Mouse (Mus musculus) urinary bladder, adult 18-20 months (tissue): ENCODE results near the gene Creg1.

Source experiments
- DNase-seq, 2 experiments: peaks; one replicate each; pipeline ENCODE4 v3.0.0; 2022; ENCODE audit warnings: low spot score in 2 of 2, mixed read lengths in 2 of 2

The Creg1 gene

DNA sequence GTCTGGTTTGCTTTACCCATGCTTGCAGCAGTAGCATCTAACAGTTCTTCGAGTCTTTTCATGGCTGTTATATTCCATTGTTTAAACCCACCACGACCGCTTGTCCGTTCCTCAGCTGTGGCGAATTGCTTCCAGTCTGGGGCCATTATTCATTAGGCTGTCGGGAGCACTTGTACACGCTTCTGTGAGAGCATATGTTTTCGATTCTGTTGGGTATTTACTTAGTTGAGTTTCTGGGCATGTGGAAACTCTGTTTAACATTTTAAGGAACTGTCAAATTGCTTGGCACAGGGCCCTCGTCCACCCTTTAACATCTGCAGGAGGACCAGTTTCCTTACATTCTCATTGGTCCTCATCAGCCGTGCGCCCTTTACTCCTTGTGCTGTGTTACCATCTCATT is 22.8 kb downstream of the Creg1 start:
- DNase-seq: no peak

- DNase-seq: no peak
Measured at GRCm38 (mm10) chr1:165788511-165788910, 25.0 kb downstream of the Creg1 start, which contains the start of gene Cd247. Gene Cd247 (plus strand): TSS chr1:165788681.

DNA sequence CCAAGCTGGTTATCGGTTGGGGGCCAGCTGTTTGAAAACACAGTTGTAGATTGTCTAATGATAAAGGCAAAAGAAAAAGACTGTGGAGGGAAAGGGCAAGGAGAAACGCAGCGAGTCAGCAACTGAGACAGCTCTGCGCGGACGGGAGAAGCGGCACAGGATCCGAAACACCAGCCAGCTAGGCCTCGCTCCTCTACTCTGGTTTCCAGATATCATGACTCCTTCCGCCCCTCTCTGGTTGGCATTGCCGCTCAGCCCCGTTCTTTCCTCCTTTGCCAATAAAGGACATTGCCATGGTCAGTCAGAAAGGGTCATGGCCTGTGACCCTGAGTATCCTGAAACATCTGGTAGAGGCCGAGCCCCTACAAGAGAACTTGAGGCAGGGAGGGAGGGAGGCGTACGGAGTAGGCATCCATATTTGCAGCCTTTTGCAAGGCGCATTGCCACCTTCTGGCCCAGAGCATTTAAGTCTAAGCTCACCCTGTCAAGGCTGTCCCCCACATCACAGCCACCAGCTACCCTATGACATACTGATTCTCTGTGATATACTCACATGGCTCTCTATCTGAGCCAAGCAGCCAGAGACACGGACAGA is 25.6 kb downstream of the Creg1 start:
- no peak for DNase-seq

DNA sequence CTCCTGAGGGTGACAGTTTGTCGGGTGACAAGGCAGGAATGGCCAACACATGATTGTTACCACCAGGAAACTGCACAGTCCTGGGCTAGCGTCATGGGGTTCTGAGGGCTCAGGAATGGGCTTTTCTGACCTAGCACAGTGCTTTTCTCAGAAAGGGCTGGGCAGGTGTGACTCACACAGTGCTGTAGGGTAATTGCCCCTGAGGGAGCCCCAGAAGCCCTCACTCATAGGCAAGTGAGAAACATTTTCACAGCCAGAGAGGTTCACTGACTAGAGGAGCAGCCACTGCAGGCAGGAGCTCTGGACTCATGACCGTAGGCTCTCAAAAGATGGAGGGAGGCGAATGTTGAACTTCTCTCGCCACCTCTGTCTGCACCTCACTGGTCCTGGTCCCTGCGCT is 26.4 kb downstream of the Creg1 start:
- DNase-seq: no peak

DNA sequence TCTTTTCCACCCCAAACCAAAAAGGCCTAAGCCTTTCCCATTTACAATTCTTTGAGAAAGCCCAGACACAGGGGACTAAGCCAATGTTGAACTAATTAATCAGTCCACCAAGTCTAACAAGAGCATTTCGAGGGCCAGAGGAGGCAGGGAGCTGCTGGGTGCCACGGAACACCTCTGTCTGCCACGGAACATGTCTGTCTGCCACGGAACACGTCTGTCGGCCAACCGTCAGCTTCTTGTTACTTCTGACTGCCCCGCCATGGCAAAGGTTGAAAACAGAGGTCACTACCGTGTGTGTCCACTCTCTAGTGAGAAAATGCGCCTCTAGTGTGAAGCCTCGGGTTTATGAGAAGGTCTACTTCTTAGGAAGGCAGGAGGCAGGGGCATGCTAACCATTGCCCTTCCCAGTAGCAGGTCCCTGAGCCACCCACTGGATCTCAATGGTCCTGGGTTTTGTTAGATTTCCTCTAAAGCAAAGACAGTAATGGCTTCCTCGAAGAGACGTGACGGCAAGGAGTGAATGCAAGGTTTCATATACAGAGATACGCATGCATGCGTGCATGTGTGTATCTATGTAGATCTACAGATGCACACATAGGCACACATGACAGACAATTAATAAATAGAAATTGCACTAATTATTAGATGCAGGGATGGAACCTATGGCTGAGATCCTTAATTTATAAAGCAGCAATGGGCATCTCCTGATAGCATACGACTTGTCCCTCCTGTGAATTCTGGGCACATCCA is 27.1 kb downstream of the Creg1 start:
- no peak for DNase-seq

DNA sequence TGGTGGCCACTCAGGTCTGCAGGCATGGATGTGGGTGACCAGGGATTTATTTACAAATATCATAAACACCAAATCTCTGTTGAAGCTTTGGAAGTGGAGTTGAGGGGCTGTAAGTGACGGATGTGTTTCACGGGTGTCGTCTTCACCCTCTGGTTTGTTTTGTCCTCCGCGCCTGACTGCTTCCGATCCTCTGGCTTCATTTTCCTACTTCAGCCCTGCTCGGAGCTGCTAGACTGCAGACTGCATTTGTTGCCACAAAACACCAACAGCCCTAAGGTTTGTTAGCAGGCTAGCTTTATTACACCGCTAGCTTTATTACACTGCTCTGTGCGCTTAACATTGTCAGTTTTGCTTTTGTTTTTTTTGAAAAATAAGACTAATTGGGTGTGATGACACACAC is 27.9 kb downstream of the Creg1 start:
- no peak for DNase-seq

GRCm38 (mm10) chr1:165801709-165802310 is 38.3 kb downstream of the Creg1 start:
- DNase-seq: no peak

DNA sequence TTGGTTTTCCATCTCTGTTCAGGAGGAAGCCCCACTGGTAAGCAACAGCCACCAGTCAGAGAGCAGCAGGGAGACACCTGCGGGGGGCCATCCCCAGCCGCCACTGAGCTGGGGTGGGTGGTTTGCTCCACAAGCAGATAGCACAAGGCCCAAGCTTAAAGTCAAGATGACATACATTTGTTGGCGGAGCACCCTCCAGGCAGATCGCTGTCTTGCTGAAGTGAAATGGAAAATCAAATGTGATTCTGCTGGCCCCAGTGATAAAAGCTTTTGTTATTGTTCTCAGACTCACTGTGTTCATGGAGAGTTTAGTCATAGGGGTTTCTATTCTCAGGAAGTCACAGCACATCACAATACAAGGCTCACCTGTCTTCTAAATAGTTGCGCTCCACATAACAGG is 39.6 kb downstream of the Creg1 start:
- no peak for DNase-seq

DNA sequence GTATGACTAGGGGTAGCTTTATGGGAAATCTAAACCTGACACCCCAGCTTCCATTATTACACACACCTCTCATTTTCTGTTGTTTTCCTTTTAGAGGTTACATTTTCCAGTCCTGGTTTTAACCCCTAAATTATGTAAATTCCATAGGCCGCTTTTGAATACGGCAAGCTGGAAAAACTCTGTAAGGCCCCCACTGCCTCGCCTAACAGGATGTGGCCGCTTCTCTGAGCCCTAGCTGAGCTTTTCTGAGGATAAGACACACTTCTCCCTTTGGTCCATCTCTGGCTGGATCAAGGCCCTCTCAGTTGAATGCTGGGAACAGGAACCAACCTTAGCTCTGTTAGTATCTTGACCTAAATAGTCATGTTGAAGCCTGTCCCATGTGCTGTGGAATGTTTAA is 40.6 kb downstream of the Creg1 start:
- DNase-seq: no peak

GRCm38 (mm10) chr1:165810633-165811032 is 47.1 kb downstream of the Creg1 start:
- DNase-seq: no peak

GRCm38 (mm10) chr1:165811170-165811569 is 47.6 kb downstream of the Creg1 start:
- DNase-seq: no peak

DNA sequence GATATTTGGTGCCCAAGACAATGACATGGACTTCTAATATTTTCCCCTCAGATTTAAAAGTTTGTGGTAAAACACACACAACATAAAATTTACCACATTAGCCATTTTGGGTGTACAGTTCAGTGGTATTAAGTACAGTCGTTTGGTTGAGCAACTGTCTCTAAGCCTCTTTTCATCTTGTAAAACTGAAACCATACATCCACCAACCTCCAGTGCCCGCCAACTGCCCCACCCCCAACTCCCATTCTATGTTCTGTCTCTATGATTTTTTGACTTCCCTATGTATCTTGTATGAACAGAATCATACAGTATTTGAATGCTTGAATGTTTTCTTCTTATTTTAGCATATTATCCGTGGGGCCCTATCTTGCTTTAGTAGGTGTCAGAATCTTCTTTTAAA is 49.2 kb downstream of the Creg1 start:
- DNase-seq: no peak

- DNase-seq: no peak
Measured at GRCm38 (mm10) chr1:165814116-165814515, 50.6 kb downstream of the Creg1 start.

GRCm38 (mm10) chr1:165814521-165815278 is 51.2 kb downstream of the Creg1 start:
- no peak for DNase-seq

DNA sequence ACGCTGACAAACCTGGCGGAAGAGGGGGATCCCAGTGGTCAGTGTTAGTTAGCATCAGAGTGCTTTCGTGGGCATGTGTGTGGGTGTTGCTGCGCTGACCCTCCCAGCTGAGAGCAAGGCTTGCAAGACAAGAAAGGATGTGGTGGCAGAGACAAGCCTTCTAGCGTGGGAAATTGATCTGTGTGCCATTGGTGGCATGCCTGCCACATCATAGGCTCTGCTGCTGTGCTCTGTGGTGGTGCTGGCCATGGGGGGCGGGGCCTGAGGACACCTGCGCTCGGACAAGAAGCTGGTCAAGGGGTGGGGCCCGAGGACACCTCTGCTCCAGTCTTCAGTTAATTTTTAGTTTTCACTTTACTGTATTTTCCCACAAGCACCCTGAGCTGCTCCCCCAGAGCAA is 52.8 kb downstream of the Creg1 start:
- DNase-seq: no peak

DNA sequence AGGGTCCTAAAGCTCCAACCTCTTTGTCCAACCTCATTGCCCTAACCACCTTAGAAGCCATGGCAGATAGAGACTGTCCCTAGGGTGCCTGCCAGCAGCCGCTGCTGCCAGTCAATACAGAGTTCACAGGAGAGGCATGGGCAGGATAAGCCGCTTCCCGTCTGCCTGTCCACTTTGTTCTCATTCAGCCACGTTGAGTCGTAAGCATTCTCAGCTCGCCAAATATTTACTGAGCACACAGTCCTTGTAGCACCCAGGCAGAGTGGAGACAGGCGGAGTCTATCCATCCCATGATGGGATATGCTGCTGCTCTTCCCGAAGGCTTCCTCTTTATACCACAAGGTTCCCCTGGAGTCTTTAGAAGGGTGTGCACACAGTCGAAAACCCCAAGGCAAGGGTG is 53.7 kb downstream of the Creg1 start:
- DNase-seq: peak in 1 of 2 experiments; percentile 23

GRCm38 (mm10) chr1:165818145-165818860 is 54.8 kb downstream of the Creg1 start:
- no peak for DNase-seq

- no peak for DNase-seq
Measured at GRCm38 (mm10) chr1:165819147-165819546, 55.6 kb downstream of the Creg1 start.

- DNase-seq: no peak
Measured at GRCm38 (mm10) chr1:165822031-165822430, 58.5 kb downstream of the Creg1 start.
